Mouse (Mus musculus): ENCODE results near the gene Rem2.

Gene Rem2

DNA sequence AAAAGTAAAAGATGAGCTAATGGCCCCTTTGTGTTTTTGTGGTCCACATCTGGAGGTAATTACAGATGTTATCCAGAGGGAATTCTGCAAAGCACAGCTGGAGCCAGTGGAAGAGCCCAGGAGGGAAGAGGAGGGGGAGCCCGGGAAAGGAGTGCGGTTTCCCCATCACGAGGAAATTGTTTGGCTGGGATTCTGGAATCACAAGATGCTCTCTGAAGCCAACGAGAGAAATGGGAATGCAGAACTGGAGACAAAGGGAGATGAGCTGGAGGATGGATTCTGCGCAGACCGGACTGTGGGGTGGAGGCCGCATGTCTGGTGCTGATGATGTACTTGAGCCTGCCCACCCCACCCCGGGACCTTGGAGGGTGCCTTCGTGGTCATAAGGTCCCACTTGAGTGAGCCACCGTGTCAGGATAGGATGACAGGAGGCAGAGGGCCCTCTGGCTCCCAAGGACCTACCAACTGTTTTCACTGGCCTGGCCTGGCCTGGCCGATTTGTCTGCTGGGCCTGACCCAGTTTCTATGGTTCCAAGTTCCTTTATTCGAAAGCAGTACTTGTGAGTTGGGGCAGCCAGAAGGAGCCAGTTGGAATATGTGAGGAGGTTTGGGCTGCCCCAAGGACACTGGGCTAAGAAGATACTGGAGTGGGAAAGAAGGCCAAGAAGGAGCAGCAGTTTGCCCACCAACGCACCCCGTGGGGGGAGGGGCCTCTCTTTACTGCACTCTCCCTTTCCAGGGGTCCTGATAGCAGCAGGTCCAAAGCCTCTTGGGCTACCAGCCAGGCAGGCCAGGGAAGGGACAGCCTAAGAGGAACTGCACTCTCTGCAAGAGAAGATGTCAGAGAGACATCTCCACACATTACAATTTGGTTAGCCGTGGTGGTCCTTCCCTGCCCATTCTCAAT lies 31.9 kb upstream of the Rem2 start:
- DNase-seq, result no peak

DNA sequence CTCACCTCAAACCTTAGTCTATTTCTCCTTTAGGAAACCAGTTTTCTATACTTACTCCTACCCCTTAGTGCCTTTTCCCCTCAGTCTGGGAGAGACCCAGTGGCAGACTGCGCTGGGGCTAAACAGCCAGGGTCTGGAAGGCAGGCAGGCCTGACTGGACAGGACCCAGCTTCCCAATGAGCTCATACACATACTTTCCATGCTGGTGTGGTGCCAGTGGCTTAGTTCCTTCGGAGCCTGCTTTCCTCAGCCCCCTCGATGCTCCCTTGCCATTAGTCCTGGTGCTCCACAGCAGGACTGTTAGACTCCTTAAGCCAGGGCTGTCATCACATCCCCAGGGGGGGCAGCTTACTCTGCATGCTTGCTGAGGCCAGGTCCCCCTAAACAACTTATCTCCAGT lies 30.4 kb upstream of the Rem2 start:
- DNase-seq, result peak; percentile 34

- no peak for DNase-seq
Observed at GRCm38 (mm10) chr14:54453566-54453965, 22.3 kb upstream of the Rem2 start.

DNA sequence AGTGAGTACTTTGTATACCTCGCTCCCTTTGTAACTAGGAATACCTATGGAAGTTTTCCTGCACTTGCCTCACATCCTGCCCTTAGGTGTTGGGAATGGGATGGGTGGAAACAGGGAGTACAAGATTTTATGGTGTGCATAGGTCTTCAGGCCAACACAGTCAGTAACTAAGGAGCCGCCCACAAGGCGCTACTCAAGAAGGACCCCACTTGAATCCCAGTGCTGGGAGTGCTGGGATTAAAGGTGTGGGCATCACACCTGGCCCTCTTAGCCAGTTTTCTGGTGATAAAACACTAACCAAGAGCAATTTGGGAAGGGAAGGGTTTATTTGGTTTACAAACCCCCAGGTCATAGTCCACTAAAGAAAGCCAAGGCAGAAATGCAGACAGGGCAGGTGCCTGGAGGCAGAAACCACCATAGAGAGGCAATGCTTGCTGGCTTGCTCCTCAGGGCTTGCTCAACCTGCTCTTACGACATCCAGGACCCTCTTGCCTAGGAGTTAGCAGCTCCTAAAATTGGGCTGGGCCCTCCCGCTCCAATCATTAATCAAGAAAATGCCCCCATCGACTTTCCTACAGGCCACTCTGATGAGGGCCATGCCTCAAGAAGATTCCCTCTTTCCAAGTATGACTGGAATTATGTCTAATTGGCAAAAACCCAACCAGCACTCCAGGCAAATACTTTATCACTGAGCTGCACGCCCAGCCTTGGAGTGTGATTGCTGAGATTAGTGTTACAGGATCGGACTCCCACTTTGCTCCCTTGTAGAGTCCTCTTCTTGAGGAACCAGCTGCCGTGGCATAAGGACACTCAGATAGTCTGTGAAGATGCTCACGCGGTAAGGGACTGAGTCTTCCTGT lies 21.0 kb upstream of the Rem2 start:
- DNase-seq, result no peak

- DNase-seq, result no peak
Observed at GRCm38 (mm10) chr14:54457907-54458569, 17.9 kb upstream of the Rem2 start.

DNA sequence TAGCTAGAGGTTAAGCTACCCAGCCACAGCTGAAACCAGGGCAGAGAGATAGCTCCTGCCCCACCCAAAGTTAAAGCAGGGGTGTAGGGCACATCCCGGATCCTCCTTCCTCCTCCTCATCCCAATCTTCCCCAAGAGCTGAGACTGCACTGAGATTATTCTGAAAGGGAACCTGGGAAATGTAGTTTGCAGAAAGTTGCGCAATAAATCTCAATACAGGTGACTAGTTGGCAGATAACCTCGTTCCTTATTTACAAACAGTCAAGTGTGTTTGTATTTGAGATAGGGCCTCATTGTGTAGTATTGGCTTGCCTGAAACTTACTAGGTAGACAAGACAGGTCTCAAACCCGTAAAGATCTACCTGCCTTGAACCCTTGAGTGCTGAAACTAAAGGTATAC lies 13.8 kb upstream of the Rem2 start:
- DNase-seq, result no peak

DNA sequence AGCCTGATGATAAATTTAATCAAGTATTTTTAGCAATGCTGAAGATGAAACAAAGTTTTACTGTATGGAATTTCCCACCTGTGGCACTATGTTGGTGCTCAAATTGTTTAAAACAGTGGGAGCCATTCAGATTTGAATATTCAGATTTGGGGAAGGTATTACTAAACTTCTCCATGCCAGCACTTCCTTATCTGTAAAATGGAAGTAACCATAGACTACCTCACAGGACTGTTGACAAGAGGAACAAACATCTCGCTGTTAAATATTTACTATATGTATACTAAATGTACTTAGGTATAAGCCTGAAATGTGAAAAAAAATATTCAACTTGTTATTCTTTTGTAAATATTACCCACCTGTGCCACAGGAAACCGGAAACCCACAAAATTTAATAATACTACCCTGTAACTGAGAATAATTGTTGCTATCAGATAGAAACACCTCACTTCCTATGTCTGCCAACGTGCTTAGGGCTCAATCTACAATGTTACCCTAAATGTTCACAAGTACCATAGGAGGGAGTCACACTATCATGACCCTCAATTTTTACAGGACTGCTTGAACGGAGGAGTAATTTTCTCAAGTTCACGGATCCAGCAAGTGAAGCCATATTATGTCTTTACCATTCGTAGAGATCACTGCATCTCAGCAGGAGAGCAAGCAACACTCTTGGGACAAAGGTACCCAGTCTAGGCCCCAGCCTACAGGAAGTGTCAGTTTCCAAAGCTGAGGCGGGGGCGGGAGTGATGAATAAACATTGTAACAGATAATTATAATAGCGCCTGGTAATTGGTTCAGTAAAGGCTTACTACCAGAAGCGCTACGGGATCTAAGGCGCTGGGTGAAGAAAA lies 12.6 kb upstream of the Rem2 start:
- DNase-seq, result no peak

DNA sequence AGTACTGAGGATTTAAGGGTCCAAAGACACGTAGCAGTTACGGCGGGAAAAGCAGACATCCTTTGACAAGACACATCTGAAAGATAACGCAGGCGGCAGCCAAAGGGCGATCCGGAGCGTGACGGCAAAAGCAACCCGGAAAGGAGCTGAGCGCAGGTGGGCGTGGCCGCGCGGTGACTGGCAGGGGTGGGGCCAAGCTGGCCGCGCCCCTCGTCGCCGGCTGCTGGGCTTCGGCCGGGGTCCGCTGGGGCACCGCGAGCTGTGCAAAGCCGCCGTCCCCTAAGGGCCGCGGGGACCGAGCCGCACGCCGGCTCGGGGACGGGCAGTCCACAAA lies 12.0 kb upstream of the Rem2 start, which contains the start of gene Lrp10:
Gene Lrp10, plus strand, starts transcription at position 179 of the 334 bp plus-strand sequence.
- DNase-seq, result peak; percentile 80

- peak; percentile 34 for DNase-seq
Observed at GRCm38 (mm10) chr14:54464293-54465005, 11.5 kb upstream of the Rem2 start.

DNA sequence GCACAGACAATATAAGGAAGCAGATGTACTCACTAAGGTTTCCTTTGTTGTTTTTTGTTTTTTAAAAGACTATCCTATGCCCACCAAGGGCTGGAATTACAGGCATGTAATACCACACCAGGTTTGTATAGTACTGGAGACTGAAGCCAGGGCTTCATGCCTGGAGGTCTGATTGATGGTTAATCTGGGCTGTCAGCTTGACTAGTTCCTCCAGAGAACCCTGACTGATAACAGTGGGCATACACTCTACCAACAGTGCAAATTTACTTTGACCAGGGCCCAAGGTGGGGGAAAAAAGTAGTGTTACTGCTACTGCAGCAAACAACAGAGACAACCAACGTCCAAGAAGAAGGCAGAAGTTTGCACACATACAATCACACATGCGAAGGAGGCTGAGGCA lies 4.4 kb upstream of the Rem2 start:
- DNase-seq, result no peak

- DNase-seq, result peak; percentile 55
Observed at GRCm38 (mm10) chr14:54472671-54473070, 3.2 kb upstream of the Rem2 start.

GRCm38 (mm10) chr14:54474744-54475143 lies 1.2 kb upstream of the Rem2 start:
- no peak for DNase-seq

- no peak for DNase-seq
Observed at GRCm38 (mm10) chr14:54477172-54477909, 1.4 kb downstream of the Rem2 start.

DNA sequence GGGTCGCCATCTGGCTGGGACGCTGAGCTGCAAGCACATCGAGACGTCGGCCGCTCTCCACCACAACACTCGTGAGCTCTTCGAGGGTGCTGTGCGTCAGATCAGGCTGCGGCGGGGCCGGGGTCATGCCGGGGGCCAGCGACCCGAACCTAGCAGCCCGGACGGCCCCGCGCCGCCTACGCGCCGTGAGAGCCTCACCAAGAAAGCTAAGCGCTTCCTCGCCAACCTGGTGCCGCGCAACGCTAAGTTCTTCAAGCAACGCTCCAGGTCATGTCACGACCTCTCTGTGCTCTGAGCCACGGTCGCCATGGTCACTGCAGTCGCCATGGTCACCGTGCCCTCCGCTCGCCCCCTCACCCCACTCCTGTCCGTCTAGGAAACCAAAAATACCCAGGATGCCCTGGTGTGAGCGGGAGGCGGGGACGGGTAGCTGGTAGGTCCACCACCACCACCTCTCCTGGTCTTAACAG lies 3.6 kb downstream of the Rem2 start:
- no peak for DNase-seq

GRCm38 (mm10) chr14:54480673-54481072 lies 4.8 kb downstream of the Rem2 start:
- DNase-seq, result no peak

- no peak for DNase-seq
Observed at GRCm38 (mm10) chr14:54481402-54481801, 5.5 kb downstream of the Rem2 start.

GRCm38 (mm10) chr14:54482498-54482897 lies 6.6 kb downstream of the Rem2 start:
- DNase-seq, result peak; percentile 47

DNA sequence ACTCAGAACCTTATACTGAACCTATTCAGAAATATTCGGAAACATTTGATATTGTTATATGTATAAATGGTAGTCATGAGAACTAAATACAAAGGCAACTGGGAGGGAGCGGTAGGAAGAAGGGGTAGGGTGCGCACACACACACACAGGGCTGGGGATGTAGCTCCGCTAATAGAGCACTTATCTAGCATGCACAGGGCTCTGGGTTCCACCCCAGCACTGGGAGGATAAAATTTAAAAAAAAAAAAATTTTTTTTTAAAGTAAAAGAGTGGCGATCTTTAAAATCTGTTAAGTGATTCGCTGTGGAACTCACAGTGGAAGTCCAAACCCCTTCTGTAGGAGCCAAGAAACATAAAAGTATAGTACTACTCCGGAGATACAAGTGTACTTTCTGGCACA lies 10.0 kb downstream of the Rem2 start:
- no peak for DNase-seq

GRCm38 (mm10) chr14:54487732-54488131 lies 11.8 kb downstream of the Rem2 start:
- no peak for DNase-seq

- no peak for DNase-seq
Observed at GRCm38 (mm10) chr14:54488350-54488749, 12.4 kb downstream of the Rem2 start.
